Mouse (Mus musculus): ENCODE results near the gene Hrh1. TPM values are rescaled to one million over a fixed set of nuclear protein-coding genes. Genes with fewer than 3 reads are reported as not detected.
"Not testable (repeated sequence)": the region's sequence is repeated elsewhere in the genome, so short reads cannot be mapped to it uniquely, and the experiment has no call there.

The Hrh1 gene
- polyA plus RNA-seq, 1 experiment from 2014 or later = not detected

- H3K9me3 ChIP-seq (ENCODE audit: low read length) = no peaks in the 10 kb centered on the region
- no peak overlapping the region for H3K27ac ChIP-seq (ENCODE audit: low read depth)
- H3K4me2 ChIP-seq (ENCODE audit: low read depth, low read length) = no peak overlapping the region
- no peaks in the 10 kb centered on the region for H3K27me3 ChIP-seq (ENCODE audit: insufficient read depth, low read length)
- no peaks in the 10 kb centered on the region for H3K36me3 ChIP-seq (replicated peaks; ENCODE audit: insufficient read depth, low read length)
- H3K9ac ChIP-seq (replicated peaks) = no peak overlapping the region
- H3K4me3 ChIP-seq (ENCODE audit: low read depth, low read length) = no peak overlapping the region
- no peak for ATAC-seq
- DNase-seq = no peak
- WGBS (ENCODE audit: insufficient replicate concordance) = 81% methylated on average over 16 of the region's 16 CpGs
- TF ChIP-seq EP300 (IDR thresholded peaks at IDR 0.05; ENCODE audit: low read depth) = no peak
- peak; percentile 29 for TF ChIP-seq CTCF (IDR thresholded peaks at IDR 0.05; ENCODE audit: low read depth)
- no peaks in the 10 kb centered on the region for H3K4me1 ChIP-seq (ENCODE audit: insufficient read depth)
Observed at GRCm38 (mm10) chr6:114479644-114480410, 82.1 kb downstream of the Hrh1 start.

- Histone ChIP-seq H3K4me1 (ENCODE audit: insufficient read depth) (no peaks in the 10 kb centered on the region), H3K9ac (replicated peaks) (no peak overlapping the region), H3K36me3 (replicated peaks; ENCODE audit: insufficient read depth, low read length) (no peaks in the 10 kb centered on the region), H3K4me3 (ENCODE audit: low read depth, low read length) (no peak overlapping the region), H3K9me3 (ENCODE audit: low read length) (no peaks in the 10 kb centered on the region), H3K27ac (ENCODE audit: low read depth) (no peak overlapping the region), H3K4me2 (ENCODE audit: low read depth, low read length) (no peak overlapping the region), H3K27me3 (ENCODE audit: insufficient read depth, low read length) (no peaks in the 10 kb centered on the region)
- WGBS (ENCODE audit: insufficient replicate concordance) = 79% methylated on average over 3 of the region's 3 CpGs
- no peak for ATAC-seq
- TF ChIP-seq EP300 (IDR thresholded peaks at IDR 0.05; ENCODE audit: low read depth) (no peak), CTCF (IDR thresholded peaks at IDR 0.05; ENCODE audit: low read depth) (no peak)
- DNase-seq = no peak
Observed at GRCm38 (mm10) chr6:114489371-114489770, 91.6 kb downstream of the Hrh1 start.

- not testable (repeated sequence) for H3K27ac ChIP-seq (ENCODE audit: low read depth); H3K4me2 ChIP-seq (ENCODE audit: low read depth, low read length); ATAC-seq; H3K4me3 ChIP-seq (ENCODE audit: low read depth, low read length); H3K4me1 ChIP-seq (ENCODE audit: insufficient read depth); H3K36me3 ChIP-seq (replicated peaks; ENCODE audit: insufficient read depth, low read length); H3K9ac ChIP-seq (replicated peaks); DNase-seq; H3K9me3 ChIP-seq (ENCODE audit: low read length); H3K27me3 ChIP-seq (ENCODE audit: insufficient read depth, low read length)
- WGBS (ENCODE audit: insufficient replicate concordance) = 63% methylated on average over 10 of the region's 10 CpGs
Observed at GRCm38 (mm10) chr6:114492588-114492987, 94.9 kb downstream of the Hrh1 start.

- 32% methylated on average over 9 of the region's 12 CpGs for WGBS (ENCODE audit: insufficient replicate concordance)
- H3K9ac ChIP-seq (replicated peaks); H3K4me1 ChIP-seq (ENCODE audit: insufficient read depth); H3K36me3 ChIP-seq (replicated peaks; ENCODE audit: insufficient read depth, low read length); DNase-seq; H3K9me3 ChIP-seq (ENCODE audit: low read length); ATAC-seq; H3K4me3 ChIP-seq (ENCODE audit: low read depth, low read length); H3K4me2 ChIP-seq (ENCODE audit: low read depth, low read length); H3K27ac ChIP-seq (ENCODE audit: low read depth); H3K27me3 ChIP-seq (ENCODE audit: insufficient read depth, low read length): not testable (repeated sequence)
Observed at GRCm38 (mm10) chr6:114494987-114495386, 97.3 kb downstream of the Hrh1 start.

- H3K4me1 ChIP-seq (ENCODE audit: insufficient read depth); H3K27me3 ChIP-seq (ENCODE audit: insufficient read depth, low read length); H3K4me3 ChIP-seq (ENCODE audit: low read depth, low read length); H3K4me2 ChIP-seq (ENCODE audit: low read depth, low read length); H3K9ac ChIP-seq (replicated peaks); H3K27ac ChIP-seq (ENCODE audit: low read depth); H3K9me3 ChIP-seq (ENCODE audit: low read length); H3K36me3 ChIP-seq (replicated peaks; ENCODE audit: insufficient read depth, low read length); ATAC-seq: not testable (repeated sequence)
- 21% methylated on average over 13 of the region's 17 CpGs for WGBS (ENCODE audit: insufficient replicate concordance)
- peak; percentile 11 for DNase-seq
Observed at GRCm38 (mm10) chr6:114514038-114514437, 116.3 kb downstream of the Hrh1 start.

- not testable (repeated sequence) for H3K36me3 ChIP-seq (replicated peaks; ENCODE audit: insufficient read depth, low read length); ATAC-seq; H3K4me1 ChIP-seq (ENCODE audit: insufficient read depth); H3K27me3 ChIP-seq (ENCODE audit: insufficient read depth, low read length); H3K9ac ChIP-seq (replicated peaks); H3K4me3 ChIP-seq (ENCODE audit: low read depth, low read length); H3K27ac ChIP-seq (ENCODE audit: low read depth); H3K4me2 ChIP-seq (ENCODE audit: low read depth, low read length); DNase-seq; H3K9me3 ChIP-seq (ENCODE audit: low read length)
- WGBS (ENCODE audit: insufficient replicate concordance) = no CpG with 5 or more reads among the region's 12 CpGs
Observed at GRCm38 (mm10) chr6:114528709-114529108, 131.0 kb downstream of the Hrh1 start.

Other genes with a start within 250 kb of the Hrh1 start
- gene Slc6a1, start 115.3 kb upstream of the Hrh1 start, polyA plus RNA-seq (2015; fragmentation: Nextera tagmentation; extraction: Ambion mirVana) = not detected in 2 replicates
- gene Atg7, start 245.2 kb downstream of the Hrh1 start, polyA plus RNA-seq (2015; fragmentation: Nextera tagmentation; extraction: Ambion mirVana) = 9.6 and 10.9 TPM in 2 replicates